Mouse (Mus musculus) right cerebral cortex, postnatal 4 days (tissue): ENCODE data around the gene Appbp2.
"Not testable (repeated sequence)": the region's sequence is repeated elsewhere in the genome, so short reads cannot be mapped to it uniquely, and the experiment has no call there.

Experiments used
- DNase-seq: peaks from one replicate; pipeline ENCODE4 v3.0.0-alpha.2; 2022

Appbp2 gene

GRCm38 (mm10) chr11:85222561-85222960 is 12.4 kb downstream of the Appbp2 start:
- no peak for DNase-seq

DNA sequence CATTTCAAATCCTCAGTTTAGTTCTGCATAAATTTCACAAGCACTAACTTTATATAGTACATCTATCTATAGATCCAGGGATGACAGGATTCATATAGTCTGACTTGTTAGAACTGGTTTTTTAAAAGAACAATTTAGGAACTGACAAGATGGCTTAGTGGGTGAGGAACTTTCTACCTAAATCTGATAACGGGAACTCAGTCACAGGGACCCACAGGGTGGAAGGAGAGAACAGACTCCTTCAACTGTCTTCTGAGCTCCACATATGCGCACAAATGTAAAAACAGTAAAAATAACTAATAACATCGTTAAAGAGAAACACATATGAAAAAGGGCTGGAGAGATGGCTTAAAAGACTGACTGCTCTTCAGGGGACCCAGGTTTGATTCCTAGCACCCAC is 15.9 kb downstream of the Appbp2 start:
- DNase-seq, result no peak

GRCm38 (mm10) chr11:85214679-85215078 is 20.3 kb downstream of the Appbp2 start:
- DNase-seq, result no peak

- DNase-seq, result no peak
Observed at GRCm38 (mm10) chr11:85213215-85213614, 21.7 kb downstream of the Appbp2 start.

- DNase-seq, result no peak
Observed at GRCm38 (mm10) chr11:85211151-85211550, 23.8 kb downstream of the Appbp2 start.

GRCm38 (mm10) chr11:85206231-85206630 is 28.7 kb downstream of the Appbp2 start:
- DNase-seq, result no peak

DNA sequence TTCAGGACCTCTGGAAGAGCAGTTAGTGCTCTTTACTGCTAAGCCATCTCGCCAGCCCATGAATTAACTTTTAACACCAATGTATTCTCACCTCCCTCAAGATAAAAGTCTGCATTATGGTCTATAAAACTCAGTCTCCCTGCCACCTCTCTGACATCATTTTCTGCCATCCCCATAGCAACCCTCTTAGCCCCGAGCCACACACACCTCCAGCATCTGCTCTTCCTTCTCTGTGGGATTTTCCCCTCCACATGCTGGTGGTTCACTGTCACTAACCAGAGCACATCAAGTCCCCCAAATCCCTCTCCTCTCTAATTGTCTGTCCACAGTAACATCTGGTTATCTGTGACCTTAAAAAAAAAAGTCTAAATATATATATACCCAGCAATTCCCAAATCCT is 36.0 kb downstream of the Appbp2 start:
- no peak for DNase-seq

DNA sequence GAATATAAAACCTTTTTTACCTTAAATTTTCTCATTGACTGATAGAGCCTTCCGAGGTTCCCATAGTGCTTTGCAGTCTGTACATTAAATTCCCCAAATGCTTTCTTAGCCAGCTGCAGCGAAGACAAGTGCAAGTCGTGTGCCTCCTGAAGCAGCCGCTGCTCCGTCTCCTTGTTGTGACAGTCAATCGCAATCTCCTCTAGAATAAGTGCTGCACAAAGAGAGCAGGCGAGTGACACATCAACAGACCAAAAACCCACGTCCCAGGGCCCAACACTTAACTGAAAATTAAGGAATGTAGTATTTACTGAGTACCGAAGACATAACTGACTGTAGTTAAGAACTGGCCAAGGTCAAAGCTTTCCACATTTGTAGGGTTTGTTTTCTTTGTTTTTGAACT is 38.9 kb downstream of the Appbp2 start:
- no peak for DNase-seq

DNA sequence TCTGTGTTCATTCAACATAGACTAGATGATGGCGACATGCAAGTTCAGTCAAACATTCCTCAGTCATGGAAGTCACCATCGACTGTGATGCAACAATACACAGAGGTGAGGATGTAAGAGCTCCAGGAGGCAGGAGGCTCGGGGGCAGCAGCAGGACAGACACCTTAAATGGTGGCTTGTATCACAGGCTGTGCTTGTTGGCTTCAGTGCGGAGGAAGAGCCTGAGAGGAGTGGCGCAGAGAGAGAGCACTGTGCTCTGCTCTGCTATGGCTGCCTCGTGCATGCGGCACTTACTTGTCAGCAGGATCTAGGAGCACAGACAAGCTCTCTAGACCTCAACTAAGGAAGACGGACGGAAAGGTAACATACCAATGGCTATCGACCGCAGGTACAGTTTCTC is 40.7 kb downstream of the Appbp2 start:
- DNase-seq, result no peak

- no peak for DNase-seq
Observed at GRCm38 (mm10) chr11:85190741-85191140, 44.2 kb downstream of the Appbp2 start.

- DNase-seq, result no peak
Observed at GRCm38 (mm10) chr11:85189110-85189509, 45.8 kb downstream of the Appbp2 start.

DNA sequence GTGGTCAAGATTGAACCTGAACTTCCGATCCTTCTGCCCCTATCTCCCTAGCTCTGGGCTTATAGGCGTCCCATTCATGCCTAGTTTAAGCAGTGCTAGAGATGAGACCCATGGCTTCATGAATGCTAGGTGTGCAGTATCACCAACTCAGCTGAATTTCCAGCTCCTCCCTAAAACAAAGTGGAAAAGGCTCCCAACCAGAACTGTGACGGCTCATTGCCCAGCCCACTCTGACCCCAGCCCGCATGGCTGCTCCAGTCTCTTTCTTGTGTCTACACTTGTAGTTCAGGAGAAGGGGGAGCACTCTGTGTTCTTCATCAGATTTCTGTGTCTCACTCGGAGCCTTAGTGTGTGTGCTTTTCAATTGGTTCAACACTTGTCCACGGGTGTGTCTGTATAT is 50.1 kb downstream of the Appbp2 start:
- DNase-seq, result no peak

- DNase-seq, result peak; percentile 27
Observed at GRCm38 (mm10) chr11:85184082-85184481, 50.8 kb downstream of the Appbp2 start.

DNA sequence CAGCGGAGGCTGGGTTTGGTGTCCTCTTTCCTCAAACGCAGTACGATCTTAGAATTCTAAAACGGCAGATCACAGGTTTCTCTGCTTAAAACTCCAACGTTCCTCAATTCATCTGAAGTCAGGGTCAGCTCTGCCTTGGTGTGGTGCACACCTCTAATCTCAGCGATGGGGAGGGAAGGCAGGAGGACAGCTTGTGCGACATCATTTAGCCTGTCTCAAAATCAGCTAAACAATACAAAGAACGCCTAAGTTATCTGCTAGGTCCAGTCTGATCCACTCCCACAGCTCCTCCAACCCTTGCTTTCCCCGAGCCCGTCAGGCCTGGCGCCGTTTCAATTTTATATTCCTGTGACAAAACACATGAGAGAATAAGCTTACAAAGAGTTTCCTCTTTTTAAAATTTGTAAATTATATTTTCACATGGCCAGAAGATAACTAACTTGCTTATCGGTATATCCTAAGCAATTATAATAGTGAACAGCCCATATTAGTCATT is 51.6 kb downstream of the Appbp2 start:
- peak; percentile 44 for DNase-seq

GRCm38 (mm10) chr11:85182617-85183283 is 52.2 kb downstream of the Appbp2 start:
- DNase-seq, result peak; percentile 87

GRCm38 (mm10) chr11:85178413-85178812 is 56.5 kb downstream of the Appbp2 start:
- DNase-seq, result no peak

- DNase-seq, result no peak
Observed at GRCm38 (mm10) chr11:85177761-85178160, 57.2 kb downstream of the Appbp2 start.

- no peak for DNase-seq
Observed at GRCm38 (mm10) chr11:85175941-85176340, 59.0 kb downstream of the Appbp2 start.

DNA sequence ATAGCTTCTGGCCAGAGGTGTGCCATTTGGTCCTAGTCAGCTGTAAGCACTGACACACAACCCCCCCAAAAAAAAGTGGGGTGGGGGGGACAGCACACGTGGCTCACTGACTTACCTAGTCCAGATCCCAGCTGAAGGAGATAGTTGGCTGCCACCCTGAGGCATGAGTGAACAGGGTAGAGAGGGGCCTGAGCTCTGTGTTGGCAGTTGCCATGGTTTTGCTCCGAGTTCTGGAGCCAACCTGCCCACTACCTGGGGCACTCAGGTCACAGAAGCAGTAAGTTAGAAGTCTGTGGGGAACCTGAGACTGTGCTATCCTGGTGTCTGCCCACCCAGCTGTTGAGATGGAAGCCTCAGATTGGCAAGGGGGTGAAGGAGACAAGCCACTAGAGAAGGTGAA is 64.1 kb downstream of the Appbp2 start:
- no peak for DNase-seq

GRCm38 (mm10) chr11:85170058-85170740 is 64.7 kb downstream of the Appbp2 start, which contains the start of gene 1700125H20Rik:
Gene 1700125H20Rik (plus strand): TSS chr11:85170404.
- DNase-seq, result peak; percentile 96

DNA sequence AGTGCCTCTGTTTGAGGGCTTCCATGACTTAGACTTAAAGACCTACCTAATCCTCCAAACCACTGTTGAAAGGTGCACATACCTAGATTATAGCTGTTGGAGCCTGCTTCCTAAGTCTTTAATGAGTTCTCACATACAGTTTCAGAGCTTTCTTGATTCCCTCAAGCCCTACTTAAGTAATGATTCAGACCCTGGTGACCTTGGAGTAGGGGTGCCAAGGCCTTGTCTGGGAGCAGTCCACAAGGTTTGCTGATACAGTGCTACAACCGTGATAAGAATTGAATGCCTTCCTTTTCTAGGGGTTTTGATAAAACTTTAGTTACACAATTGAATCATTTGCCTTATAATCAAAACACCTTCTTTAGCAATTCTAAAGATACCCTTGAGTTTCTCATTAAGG is 67.4 kb downstream of the Appbp2 start:
- no peak for DNase-seq

DNA sequence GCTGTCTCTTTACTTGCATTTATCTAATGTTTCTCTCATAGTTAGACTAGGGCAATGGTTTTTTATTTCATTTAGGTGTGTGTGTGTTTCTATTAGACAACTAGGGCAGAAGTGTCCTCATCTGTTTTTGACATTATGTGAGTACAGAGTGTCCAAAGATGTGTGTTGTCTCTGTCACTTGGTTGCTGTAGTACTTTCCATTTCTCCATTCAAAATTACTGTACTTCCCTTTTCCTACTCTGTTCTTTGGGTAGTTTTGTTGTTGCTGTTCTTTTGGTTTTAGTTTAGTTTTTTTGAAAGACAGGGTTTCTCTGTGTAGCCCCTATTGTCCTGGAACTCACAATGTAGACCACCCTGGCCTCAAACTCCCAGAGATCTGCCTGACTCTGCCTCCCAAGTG is 70.6 kb downstream of the Appbp2 start:
- no peak for DNase-seq

DNA sequence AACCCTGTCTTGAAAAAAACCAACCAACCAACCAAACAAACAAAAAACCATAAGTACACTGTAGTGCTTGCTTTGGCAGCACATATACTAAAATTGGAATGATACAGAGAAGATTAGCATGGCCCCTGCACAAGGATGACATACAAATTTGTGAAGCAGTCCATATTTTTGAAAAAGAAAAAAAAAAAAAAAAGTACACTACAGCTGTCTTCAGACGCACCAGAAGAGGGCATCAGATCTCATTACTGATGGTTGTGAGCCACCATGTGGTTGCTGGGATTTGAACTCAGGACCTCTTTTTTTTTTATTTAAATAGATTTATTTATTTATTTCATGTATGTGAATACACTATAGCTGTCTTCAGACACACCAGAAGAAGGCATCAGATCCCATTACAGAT is 71.9 kb downstream of the Appbp2 start:
- DNase-seq, result not testable (repeated sequence)

- no peak for DNase-seq
Observed at GRCm38 (mm10) chr11:85157301-85157700, 77.6 kb downstream of the Appbp2 start.
